Mouse (Mus musculus): ENCODE data around the gene Wnt1. TPM values are rescaled to one million over a fixed set of nuclear protein-coding genes. Genes with fewer than 3 reads are reported as not detected.

The Wnt1 gene
- polyA plus RNA-seq, 1 experiment from 2014 or later, result not detected

- H3K36me3 ChIP-seq, result peaks cover 100% of the 10 kb centered on the region
- H3K27ac ChIP-seq (replicated peaks), result no peak overlapping the region
- no peak for ATAC-seq (ENCODE audit: insufficient number of reproducible peaks, low FRiP score, low TSS enrichment, low read depth)
- no peaks in the 10 kb centered on the region for H3K27me3 ChIP-seq
- H3K9ac ChIP-seq, result no peak overlapping the region
- WGBS, result 95% methylated on average over 14 of the region's 14 CpGs
- H3K9me3 ChIP-seq (replicated peaks), result no peaks in the 10 kb centered on the region
- H3K4me2 ChIP-seq (replicated peaks), result no peak overlapping the region
- 0 out of 2 replicates have a peak, but pooled peaks cover 5% of the 10 kb centered on the region for H3K4me1 ChIP-seq
- H3K4me3 ChIP-seq (replicated peaks), result no peak overlapping the region
Observed at GRCm38 (mm10) chr15:98839161-98839560, 49.5 kb downstream of the Wnt1 start.

- H3K4me3 ChIP-seq (replicated peaks), result no peak overlapping the region
- no peaks in the 10 kb centered on the region for H3K9me3 ChIP-seq (replicated peaks)
- H3K27me3 ChIP-seq, result no peaks in the 10 kb centered on the region
- peaks cover 100% of the 10 kb centered on the region for H3K36me3 ChIP-seq
- H3K4me2 ChIP-seq (replicated peaks), result no peak overlapping the region
- H3K9ac ChIP-seq, result no peak overlapping the region
- WGBS, result 93% methylated on average over 30 of the region's 30 CpGs
- H3K4me1 ChIP-seq, result 0 out of 2 replicates have a peak, but pooled peaks cover 5% of the 10 kb centered on the region
- H3K27ac ChIP-seq (replicated peaks), result no peak overlapping the region
- no peak for ATAC-seq (ENCODE audit: insufficient number of reproducible peaks, low FRiP score, low TSS enrichment, low read depth)
Observed at GRCm38 (mm10) chr15:98839671-98840585, 50.3 kb downstream of the Wnt1 start.

Other genes starting within 250 kb of the Wnt1 start
- 54.7 and 57.5 TPM in 2 replicates for gene Ccnt1, start 218.9 kb upstream of the Wnt1 start, polyA plus RNA-seq (2015; fragmentation: Nextera tagmentation; extraction: Ambion mirVana)
- gene 4930415O20Rik, start 218.9 kb upstream of the Wnt1 start, polyA plus RNA-seq (2015; fragmentation: Nextera tagmentation; extraction: Ambion mirVana), result 0.43 TPM in 1 of 2 replicates, not detected in the other
- 18.1 and 19.6 TPM in 2 replicates for gene Adcy6, start 179.8 kb upstream of the Wnt1 start, polyA plus RNA-seq (2015; fragmentation: Nextera tagmentation; extraction: Ambion mirVana)
- gene Cacnb3, start 159.0 kb upstream of the Wnt1 start, polyA plus RNA-seq (2015; fragmentation: Nextera tagmentation; extraction: Ambion mirVana), result 45.7 and 48.2 TPM in 2 replicates
- gene Ddx23, start 127.0 kb upstream of the Wnt1 start, polyA plus RNA-seq (2015; fragmentation: Nextera tagmentation; extraction: Ambion mirVana), result 25.1 and 27.9 TPM in 2 replicates
- gene Rnd1, start 112.4 kb upstream of the Wnt1 start, polyA plus RNA-seq (2015; fragmentation: Nextera tagmentation; extraction: Ambion mirVana), result 0.60 and 1.1 TPM in 2 replicates
- gene Ccdc65, start 81.7 kb upstream of the Wnt1 start, polyA plus RNA-seq (2015; fragmentation: Nextera tagmentation; extraction: Ambion mirVana), result 5.3 and 8.4 TPM in 2 replicates
- 82.8 and 87.4 TPM in 2 replicates for gene Fkbp11, start 61.7 kb upstream of the Wnt1 start, polyA plus RNA-seq (2015; fragmentation: Nextera tagmentation; extraction: Ambion mirVana)
- 52.6 and 53.3 TPM in 2 replicates for gene Arf3, start 26.6 kb upstream of the Wnt1 start, polyA plus RNA-seq (2015; fragmentation: Nextera tagmentation; extraction: Ambion mirVana)
- 6.0 and 8.0 TPM in 2 replicates for gene Wnt10b, start 11.7 kb upstream of the Wnt1 start, polyA plus RNA-seq (2015; fragmentation: Nextera tagmentation; extraction: Ambion mirVana)
- gene Ddn, start 19.6 kb downstream of the Wnt1 start, polyA plus RNA-seq (2015; fragmentation: Nextera tagmentation; extraction: Ambion mirVana), result 0.04 and 0.05 TPM in 2 replicates
- 90.5 and 91.9 TPM in 2 replicates for gene Prkag1, start 41.7 kb downstream of the Wnt1 start, polyA plus RNA-seq (2015; fragmentation: Nextera tagmentation; extraction: Ambion mirVana)
- gene Kmt2d, start 81.3 kb downstream of the Wnt1 start, polyA plus RNA-seq (2015; fragmentation: Nextera tagmentation; extraction: Ambion mirVana), result 14.1 and 14.9 TPM in 2 replicates
- gene Rhebl1, start 104.7 kb downstream of the Wnt1 start, polyA plus RNA-seq (2015; fragmentation: Nextera tagmentation; extraction: Ambion mirVana), result 13.2 and 17.3 TPM in 2 replicates
- gene Dhh, start 108.7 kb downstream of the Wnt1 start, polyA plus RNA-seq (2015; fragmentation: Nextera tagmentation; extraction: Ambion mirVana), result 1.7 and 2.4 TPM in 2 replicates
- gene Lmbr1l, start 128.4 kb downstream of the Wnt1 start, polyA plus RNA-seq (2015; fragmentation: Nextera tagmentation; extraction: Ambion mirVana), result 21.7 and 22.0 TPM in 2 replicates
- gene Tuba1b, start 144.7 kb downstream of the Wnt1 start, polyA plus RNA-seq (2015; fragmentation: Nextera tagmentation; extraction: Ambion mirVana), result 1,427 and 1,514 TPM in 2 replicates
- gene Gm49450, start 163.7 kb downstream of the Wnt1 start, polyA plus RNA-seq (2015; fragmentation: Nextera tagmentation; extraction: Ambion mirVana), result not detected in 2 replicates
- 1,473 and 1,543 TPM in 2 replicates for gene Tuba1a, start 163.8 kb downstream of the Wnt1 start, polyA plus RNA-seq (2015; fragmentation: Nextera tagmentation; extraction: Ambion mirVana)
- 131 and 134 TPM in 2 replicates for gene Tuba1c, start 240.0 kb downstream of the Wnt1 start, polyA plus RNA-seq (2015; fragmentation: Nextera tagmentation; extraction: Ambion mirVana)

Data from embryonic facial prominence, embryonic 15.5 days (tissue).